16 mouse cellular contexts compared by ENCODE assay signal in the genomic region with DNA sequence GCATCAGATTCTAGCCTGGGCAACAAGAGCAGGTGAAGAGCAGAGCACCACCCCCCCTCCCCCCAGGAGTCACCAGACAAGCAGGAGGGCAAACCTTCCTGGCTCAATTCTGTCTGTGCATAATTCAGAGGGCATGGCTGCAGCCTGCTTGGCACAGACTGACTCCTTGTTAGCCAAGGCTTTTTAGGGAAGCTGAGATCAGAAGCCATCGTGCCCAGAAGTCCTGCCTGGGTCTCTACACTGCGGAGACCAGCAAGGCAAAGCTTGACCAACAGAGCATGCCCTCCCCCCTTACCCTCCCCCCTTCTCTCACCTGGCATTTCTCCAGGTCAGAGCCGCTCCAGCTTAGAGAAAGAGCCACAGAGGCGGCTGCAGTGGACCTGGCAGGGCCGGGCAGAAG. TPM values are rescaled to one million over a fixed set of nuclear protein-coding genes. Genes with fewer than 3 reads are reported as not detected.
A peak's percentile ranks its signal among the peaks of the same experiment; 100 is the strongest.
DNase-seq lines count a peak whose midpoint lies in the region; ATAC-seq and TF ChIP-seq lines count a peak whose summit lies in the region.
"Had no signal": no experiment of that assay in that cellular context is flagged by ENCODE, and none has a peak within 500 bp of the region (broad histone marks: within the 10 kb centered on the region; RNA-seq: fewer than 3 reads in every experiment).

No protein-coding gene starts in this region.

- no peaks in the 10 kb centered on the region for H3K27me3 ChIP-seq in liver, postnatal 0 days (ENCODE audit: insufficient read depth, low read length)
- H3K27me3 ChIP-seq: embryonic facial prominence, embryonic 13.5 days; forebrain, embryonic 13.5 days; limb, embryonic 15.5 days; lung, embryonic 15.5 days; midbrain, embryonic 12.5 days had no signal

- ATAC-seq in liver, postnatal 0 days, result no peak
- ATAC-seq in megakaryocyte, adult 5-6 weeks (ENCODE audit: poor library complexity, severe bottlenecking), result no peak
- ATAC-seq: forebrain, embryonic 13.5 days; intestine, postnatal 0 days had no signal

- no peak overlapping the region for H3K9ac ChIP-seq in liver, postnatal 0 days (replicated peaks)
- H3K9ac ChIP-seq: forebrain, embryonic 13.5 days; limb, embryonic 15.5 days; lung, embryonic 15.5 days; midbrain, embryonic 12.5 days had no signal

- no peak overlapping the region for H3K27ac ChIP-seq in liver, postnatal 0 days (ENCODE audit: low read depth)
- H3K27ac ChIP-seq: embryonic facial prominence, embryonic 13.5 days; forebrain, embryonic 13.5 days; limb, embryonic 15.5 days; lung, embryonic 15.5 days; midbrain, embryonic 12.5 days had no signal

- no peak for TF ChIP-seq CTCF in liver, postnatal 0 days (IDR thresholded peaks at IDR 0.05; ENCODE audit: low read depth)

- no peaks in the 10 kb centered on the region for H3K4me1 ChIP-seq in liver, postnatal 0 days (ENCODE audit: insufficient read depth)
- H3K4me1 ChIP-seq: embryonic facial prominence, embryonic 13.5 days; forebrain, embryonic 13.5 days; limb, embryonic 15.5 days; lung, embryonic 15.5 days; midbrain, embryonic 12.5 days had no signal

- peak; percentile 78 for DNase-seq in gastrocnemius, adult 18-20 months (ENCODE audit: low spot score)
- DNase-seq in gastrocnemius, postnatal 10 days, result no peak
- peak; percentile 51 for DNase-seq in left cerebral cortex, postnatal 4 days
- DNase-seq in left cerebral cortex, adult 18-20 months (ENCODE audit: low spot score in 2 of 2), result no peak
- DNase-seq in heart, postnatal 4 days, result peak; percentile 49
- no peak for DNase-seq in liver, postnatal 0 days
- DNase-seq in frontal cortex, adult 2 months (ENCODE audit: extremely low spot score in 1 of 2, low spot score in 1 of 2), result no peak
- DNase-seq: adrenal gland, postnatal 14 days; spleen, adult 18-20 months had no signal

- TF ChIP-seq EP300 in liver, postnatal 0 days (IDR thresholded peaks at IDR 0.05; ENCODE audit: low read depth), result no peak

- no peaks in the 10 kb centered on the region for H3K9me3 ChIP-seq in liver, postnatal 0 days (ENCODE audit: low read length)
- H3K9me3 ChIP-seq: embryonic facial prominence, embryonic 13.5 days; forebrain, embryonic 13.5 days; limb, embryonic 15.5 days; lung, embryonic 15.5 days; midbrain, embryonic 12.5 days had no signal

- intact Hi-C loops in left cerebral cortex, postnatal 4 days (cut with DNase I), result no loop called here

- peaks cover 42% of the 10 kb centered on the region for H3K36me3 ChIP-seq in liver, postnatal 0 days (replicated peaks; ENCODE audit: insufficient read depth, low read length)

- 85% methylated on average over 5 of the region's 5 CpGs for WGBS in liver, postnatal 0 days (ENCODE audit: insufficient replicate concordance)

- H3K4me2 ChIP-seq in liver, postnatal 0 days (ENCODE audit: low read depth, low read length), result no peak overlapping the region
- H3K4me2 ChIP-seq: embryonic facial prominence, embryonic 13.5 days; forebrain, embryonic 13.5 days; limb, embryonic 15.5 days; lung, embryonic 15.5 days; midbrain, embryonic 12.5 days had no signal

- no peak overlapping the region for H3K4me3 ChIP-seq in liver, postnatal 0 days (ENCODE audit: low read depth, low read length)
- H3K4me3 ChIP-seq: embryonic facial prominence, embryonic 13.5 days; forebrain, embryonic 13.5 days; limb, embryonic 15.5 days; lung, embryonic 15.5 days; midbrain, embryonic 12.5 days had no signal

RNA-seq across cellular contexts. Expression of a gene that starts 11.4 kb away (rescaled TPM):
- total RNA-seq in gastrocnemius, adult 18-20 months (2021), result 10 to 100 TPM in 1 of 2 experiments, 1 to 10 TPM in 1; 8.4 to 11.8 TPM
- total RNA-seq in gastrocnemius, postnatal 10 days (2021), result 10 to 100 TPM; 12.8 to 18.2 TPM
- 10 to 100 TPM; 19.0 to 22.7 TPM for total RNA-seq in left cerebral cortex, postnatal 4 days (2021)
- total RNA-seq in left cerebral cortex, adult 18-20 months (2021), result 10 to 100 TPM; 17.1 to 17.2 TPM
- total RNA-seq in heart, postnatal 4 days (2021), result 10 to 100 TPM; 16.7 TPM
- 28.1 and 28.2 TPM in 2 replicates for polyA plus RNA-seq in liver, postnatal 0 days (2015; fragmentation: Nextera tagmentation; extraction: Ambion mirVana)
- polyA plus RNA-seq in frontal cortex, adult 2 months (2012; rRNA removed), result 29.6 and 33.0 TPM in 2 replicates
- total RNA-seq in megakaryocyte, adult 5-6 weeks (2015), result 9.6 and 10.6 TPM in 2 replicates
- total RNA-seq in megakaryocyte, adult 5-6 weeks (2017), result 62.2 and 75.0 TPM in 2 replicates

RNA-seq across cellular contexts. Expression of a gene that starts 12.6 kb away (rescaled TPM):
- total RNA-seq in gastrocnemius, adult 18-20 months (2021), result 1 to 10 TPM; 3.4 to 4.1 TPM
- 10 to 100 TPM; 39.8 to 50.5 TPM for total RNA-seq in gastrocnemius, postnatal 10 days (2021)
- total RNA-seq in left cerebral cortex, postnatal 4 days (2021), result 10 to 100 TPM; 64.7 to 71.0 TPM
- total RNA-seq in left cerebral cortex, adult 18-20 months (2021), result 10 to 100 TPM; 26.1 to 27.1 TPM
- 10 to 100 TPM; 65.5 to 66.6 TPM for total RNA-seq in heart, postnatal 4 days (2021)
- polyA plus RNA-seq in liver, postnatal 0 days (2015; fragmentation: Nextera tagmentation; extraction: Ambion mirVana), result 5.2 and 6.2 TPM in 2 replicates
- 33.0 and 35.2 TPM in 2 replicates for polyA plus RNA-seq in frontal cortex, adult 2 months (2012; rRNA removed)
- total RNA-seq in megakaryocyte, adult 5-6 weeks (2015), result 1.7 and 1.9 TPM in 2 replicates
- total RNA-seq in megakaryocyte, adult 5-6 weeks (2017), result 1.9 and 2.4 TPM in 2 replicates

RNA-seq across cellular contexts. Expression of a gene that starts 15.9 kb away (rescaled TPM):
- total RNA-seq in gastrocnemius, adult 18-20 months (2021), result 10 to 100 TPM; 41.3 to 48.6 TPM
- total RNA-seq in gastrocnemius, postnatal 10 days (2021), result 10 to 100 TPM; 70.0 to 81.0 TPM
- 100 to 1,000 TPM; 135 to 147 TPM for total RNA-seq in left cerebral cortex, postnatal 4 days (2021)
- 100 to 1,000 TPM; 120 to 125 TPM for total RNA-seq in left cerebral cortex, adult 18-20 months (2021)
- total RNA-seq in heart, postnatal 4 days (2021), result 10 to 100 TPM; 62.9 to 66.8 TPM
- polyA plus RNA-seq in liver, postnatal 0 days (2015; fragmentation: Nextera tagmentation; extraction: Ambion mirVana), result 52.3 and 56.9 TPM in 2 replicates
- 151 and 157 TPM in 2 replicates for polyA plus RNA-seq in frontal cortex, adult 2 months (2012; rRNA removed)
- 43.5 and 57.6 TPM in 2 replicates for total RNA-seq in megakaryocyte, adult 5-6 weeks (2015)
- total RNA-seq in megakaryocyte, adult 5-6 weeks (2017), result 68.3 and 81.4 TPM in 2 replicates

RNA-seq across cellular contexts. Expression of a gene that starts 16.7 kb away (rescaled TPM):
- 100 to 1,000 TPM; 104 TPM for total RNA-seq in gastrocnemius, adult 18-20 months (2021)
- 100 to 1,000 TPM; 101 to 117 TPM for total RNA-seq in gastrocnemius, postnatal 10 days (2021)
- total RNA-seq in left cerebral cortex, postnatal 4 days (2021), result 10 to 100 TPM; 34.3 to 43.6 TPM
- total RNA-seq in left cerebral cortex, adult 18-20 months (2021), result 10 to 100 TPM; 51.8 to 53.0 TPM
- 100 to 1,000 TPM; 107 to 109 TPM for total RNA-seq in heart, postnatal 4 days (2021)
- 75.2 and 79.3 TPM in 2 replicates for polyA plus RNA-seq in liver, postnatal 0 days (2015; fragmentation: Nextera tagmentation; extraction: Ambion mirVana)
- 51.2 and 58.7 TPM in 2 replicates for polyA plus RNA-seq in frontal cortex, adult 2 months (2012; rRNA removed)
- total RNA-seq in megakaryocyte, adult 5-6 weeks (2015), result 46.2 and 67.5 TPM in 2 replicates
- 42.7 and 53.9 TPM in 2 replicates for total RNA-seq in megakaryocyte, adult 5-6 weeks (2017)

RNA-seq across cellular contexts. Expression of a gene that starts 16.9 kb away (rescaled TPM):
- total RNA-seq in gastrocnemius, adult 18-20 months (2021), result 10 to 100 TPM; 12.6 to 13.4 TPM
- total RNA-seq in gastrocnemius, postnatal 10 days (2021), result 10 to 100 TPM; 18.7 to 19.5 TPM
- 10 to 100 TPM; 18.9 to 20.4 TPM for total RNA-seq in left cerebral cortex, postnatal 4 days (2021)
- 10 to 100 TPM; 24.3 to 26.2 TPM for total RNA-seq in left cerebral cortex, adult 18-20 months (2021)
- 10 to 100 TPM; 18.9 TPM for total RNA-seq in heart, postnatal 4 days (2021)
- 10.7 and 12.6 TPM in 2 replicates for polyA plus RNA-seq in liver, postnatal 0 days (2015; fragmentation: Nextera tagmentation; extraction: Ambion mirVana)
- polyA plus RNA-seq in frontal cortex, adult 2 months (2012; rRNA removed), result 20.1 and 23.5 TPM in 2 replicates
- total RNA-seq in megakaryocyte, adult 5-6 weeks (2015), result 3.5 and 4.9 TPM in 2 replicates
- 13.1 and 15.0 TPM in 2 replicates for total RNA-seq in megakaryocyte, adult 5-6 weeks (2017)

Comparison
In these comparisons a context has a peak if more than half of its experiments do, and no peak if none do; other contexts are left out.
1. DNase-seq: peak in gastrocnemius, adult 18-20 months (single experiment), left cerebral cortex, postnatal 4 days (single experiment) and heart, postnatal 4 days (single experiment); none in gastrocnemius, postnatal 10 days (single experiment), left cerebral cortex, adult 18-20 months (0 of 2), liver, postnatal 0 days (single experiment) and frontal cortex, adult 2 months (0 of 2).
2. RNA of a gene that starts 12.6 kb away (total RNA-seq): 64.7 to 71.0 TPM in left cerebral cortex, postnatal 4 days, 65.5 to 66.6 TPM in heart, postnatal 4 days, 39.8 to 50.5 TPM in gastrocnemius, postnatal 10 days and 26.1 to 27.1 TPM in left cerebral cortex, adult 18-20 months; 3.4 to 4.1 TPM in gastrocnemius, adult 18-20 months and 1.7 to 2.4 TPM in megakaryocyte, adult 5-6 weeks; every median in the first group is over 4 times any median in the second.